Mouse (Mus musculus): Measurements from ENCODE around the gene Tmem98.

DNA sequence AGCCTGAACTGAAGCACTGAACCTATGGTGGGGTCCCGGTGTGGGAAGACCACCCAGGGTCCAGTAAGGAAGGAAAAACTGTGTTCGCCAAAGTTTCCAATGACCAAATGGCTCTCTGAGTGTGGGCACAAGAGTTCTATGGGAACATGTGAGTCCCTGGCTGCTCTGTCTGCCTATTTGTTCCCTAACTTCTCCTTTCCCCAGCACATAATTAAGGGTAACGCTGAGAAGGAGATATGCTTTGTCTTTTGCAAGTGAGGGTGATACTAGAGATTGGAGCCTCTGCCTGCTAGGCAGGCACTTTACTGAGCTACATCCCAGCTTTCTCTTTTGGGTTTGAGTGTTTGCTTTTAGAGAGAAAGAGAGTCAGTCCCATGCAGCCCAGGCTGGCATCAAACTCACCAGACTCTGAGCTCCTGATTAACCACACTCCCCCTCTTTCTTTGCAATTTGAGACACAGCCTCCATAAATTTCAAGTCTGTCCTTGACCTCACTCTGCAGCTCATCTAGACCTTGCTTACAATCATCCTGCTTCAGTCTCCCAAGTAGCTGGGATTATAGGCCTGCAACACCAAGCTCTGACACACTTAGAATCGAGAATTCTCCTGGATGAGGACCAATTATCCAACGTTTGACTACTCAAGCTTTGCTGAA, 38.3 kb upstream of the Tmem98 start:
- TF ChIP-seq CTCF (IDR thresholded peaks at IDR 0.05; ENCODE audit: control insufficient read depth, insufficient read depth, low read length) = no peak
- no peak for TF ChIP-seq POLR2A (IDR thresholded peaks at IDR 0.05; ENCODE audit: borderline replicate concordance, control insufficient read depth, low read depth, low read length)

Data from bone marrow, adult 2 months (tissue).